Mouse (Mus musculus): ENCODE data around the gene Cryba1. TPM values are rescaled to one million over a fixed set of nuclear protein-coding genes. Genes with fewer than 3 reads are reported as not detected.

The Cryba1 gene
- polyA plus RNA-seq, 1 experiment from 2014 or later = not detected

Other genes with a start within 250 kb of the Cryba1 start
- gene Ankrd13b, start 235.6 kb downstream of the Cryba1 start, polyA plus RNA-seq (2015; fragmentation: Nextera tagmentation; extraction: Ambion mirVana) = 2.0 and 3.7 TPM in 2 replicates
- gene Git1, start 231.7 kb downstream of the Cryba1 start, polyA plus RNA-seq (2015; fragmentation: Nextera tagmentation; extraction: Ambion mirVana) = 7.5 and 7.7 TPM in 2 replicates
- gene Abhd15, start 210.2 kb downstream of the Cryba1 start, polyA plus RNA-seq (2015; fragmentation: Nextera tagmentation; extraction: Ambion mirVana) = 3.2 TPM in 2 replicates
- gene Trp53i13, start 209.3 kb downstream of the Cryba1 start, polyA plus RNA-seq (2015; fragmentation: Nextera tagmentation; extraction: Ambion mirVana) = 24.7 and 29.5 TPM in 2 replicates
- 0.22 and 0.26 TPM in 2 replicates for gene Gm10392, start 206.1 kb downstream of the Cryba1 start, polyA plus RNA-seq (2015; fragmentation: Nextera tagmentation; extraction: Ambion mirVana)
- 10.1 and 12.0 TPM in 2 replicates for gene Taok1, start 117.5 kb downstream of the Cryba1 start, polyA plus RNA-seq (2015; fragmentation: Nextera tagmentation; extraction: Ambion mirVana)
- gene Nufip2, start 39.1 kb downstream of the Cryba1 start, polyA plus RNA-seq (2015; fragmentation: Nextera tagmentation; extraction: Ambion mirVana) = 2.9 and 3.5 TPM in 2 replicates
- gene Myo18a, start 38.0 kb upstream of the Cryba1 start, polyA plus RNA-seq (2015; fragmentation: Nextera tagmentation; extraction: Ambion mirVana) = 104 and 122 TPM in 2 replicates
- gene Gm10277, start 62.5 kb upstream of the Cryba1 start, polyA plus RNA-seq (2015; fragmentation: Nextera tagmentation; extraction: Ambion mirVana) = 1.2 and 1.3 TPM in 2 replicates
- 2.9 TPM in 2 replicates for gene Pipox, start 168.8 kb upstream of the Cryba1 start, polyA plus RNA-seq (2015; fragmentation: Nextera tagmentation; extraction: Ambion mirVana)
- 0.04 and 0.19 TPM in 2 replicates for gene Sez6, start 205.5 kb upstream of the Cryba1 start, polyA plus RNA-seq (2015; fragmentation: Nextera tagmentation; extraction: Ambion mirVana)